Mouse (Mus musculus) embryonic facial prominence, embryonic 11.5 days (tissue): ENCODE data around the gene Serpina16. TPM values are rescaled to one million over a fixed set of nuclear protein-coding genes. Genes with fewer than 3 reads are reported as not detected.
A peak's percentile ranks its signal among the peaks of the same experiment; 100 is the strongest.

Experiments
- ATAC-seq: fragments of 200-750 bp; cut with Nextera tagmentation; replicated peaks from 2 replicates; pipeline ENCODE4 v1.8.0; 2017; ENCODE audit warnings: low read depth; ENCODE audit not compliant: insufficient number of reproducible peaks, low FRiP score, low TSS enrichment
- DNase-seq: peaks from one replicate; pipeline ENCODE4 v3.0.0-alpha.2; 2015; ENCODE audit warnings: low spot score
- H3K27ac ChIP-seq: fragments of 300-500 bp; sonication (generic); replicated peaks from 2 replicates; pipeline ENCODE4 v1.5.1; 2014; ENCODE audit warnings: mild to moderate bottlenecking, low read depth, low read length, control low read depth
- H3K27me3 ChIP-seq: fragments of 300-500 bp; sonication (generic); 2 replicates; pipeline ENCODE4 v1.6.1; 2014; ENCODE audit warnings: mild to moderate bottlenecking, low read length, moderate library complexity, mixed read lengths; ENCODE audit not compliant: control insufficient read depth, insufficient read depth
- H3K36me3 ChIP-seq: fragments of 300-500 bp; sonication (generic); replicated peaks from 2 replicates; pipeline ENCODE4 v1.6.1; 2014; ENCODE audit warnings: low read depth, mild to moderate bottlenecking, low read length, moderate library complexity, mixed read lengths; ENCODE audit not compliant: control insufficient read depth, insufficient read depth
- H3K4me1 ChIP-seq: fragments of 300-500 bp; sonication (generic); 2 replicates; pipeline ENCODE4 v1.6.1; 2014; ENCODE audit warnings: low read length, mixed read lengths; ENCODE audit not compliant: control insufficient read depth, insufficient read depth
- H3K4me2 ChIP-seq: fragments of 300-500 bp; sonication (generic); 2 replicates; pipeline ENCODE4 v1.6.1; 2014; ENCODE audit warnings: low read depth, mild to moderate bottlenecking, control low read depth, low read length, moderate library complexity
- H3K4me3 ChIP-seq: fragments of 300-500 bp; sonication (generic); 2 replicates; pipeline ENCODE4 v1.5.1; 2014; ENCODE audit warnings: low read depth, low read length, control low read depth
- H3K9ac ChIP-seq: fragments of 300-500 bp; sonication (generic); replicated peaks from 2 replicates; pipeline ENCODE4 v1.6.1; 2014; ENCODE audit warnings: mild to moderate bottlenecking, control low read depth, low read length
- H3K9me3 ChIP-seq: fragments of 300-500 bp; sonication (generic); replicated peaks from 2 replicates; pipeline ENCODE4 v1.6.1; 2016; ENCODE audit warnings: mild to moderate bottlenecking, low read length, inconsistent platforms, mixed read lengths; ENCODE audit not compliant: control insufficient read depth
- WGBS: fragments of 180-500 bp; shearing (Covaris S2); extraction: QIAGEN DNeasy Blood & Tissue Kit; methylation state at CpG from one replicate; pipeline ENCODE4 v1.1.7; 2014; 5-methylcytosine and 5-hydroxymethylcytosine counted together
- polyA plus RNA-seq: library from polyadenylated mRNA; unstranded; fragments of >200 nt; fragmentation: Nextera tagmentation; extraction: Ambion mirVana; gene quantifications from 2 replicates; pipeline ENCODE4 v1.2.1, GENCODE M21; 2014

Serpina16 gene
- not detected in 2 replicates for polyA plus RNA-seq

DNA sequence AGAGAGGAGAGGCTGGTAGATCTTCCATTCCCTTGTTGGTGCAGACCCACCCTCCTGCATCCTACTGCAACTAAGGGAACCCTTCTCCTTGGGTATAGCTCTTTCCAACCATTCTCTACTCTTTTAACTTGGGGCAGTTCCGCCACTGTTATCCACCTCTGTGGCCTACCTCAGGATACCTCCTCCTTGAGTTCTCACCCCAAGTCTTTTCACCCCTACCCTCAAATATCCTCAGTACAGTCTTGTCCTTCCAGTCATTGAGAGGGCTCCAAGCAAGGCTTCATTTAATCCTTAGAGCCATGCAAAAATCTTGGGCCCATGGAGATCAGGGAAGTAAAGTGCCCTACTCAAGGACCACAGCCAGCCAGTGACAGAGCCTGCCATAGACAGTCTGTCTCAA, at the start of gene Serpina16:
TSS of gene Serpina16 (minus strand) at position 101 of the 400 bp plus-strand sequence.
- no peak for DNase-seq
- 92% methylated on average over 1 of the region's 1 CpGs for WGBS
- Histone ChIP-seq H3K4me1 (no peaks in the 10 kb centered on the region), H3K4me2 (no peak within 1 kb of the TSS), H3K9me3 (no peaks in the 10 kb centered on the region), H3K27me3 (no peaks in the 10 kb centered on the region), H3K36me3 (no peaks in the 10 kb centered on the region), H3K4me3 (no peak within 1 kb of the TSS), H3K27ac (no peak within 1 kb of the TSS), H3K9ac (no peak within 1 kb of the TSS)
- no peak for ATAC-seq

GRCm38 (mm10) chr12:103711537-103711936, 35.6 kb upstream of the Serpina16 start:
- DNase-seq (no peak), ATAC-seq (no peak)
- Histone ChIP-seq H3K9ac (no peak overlapping the region), H3K36me3 (no peaks in the 10 kb centered on the region), H3K4me1 (no peaks in the 10 kb centered on the region), H3K27ac (no peak overlapping the region), H3K9me3 (no peaks in the 10 kb centered on the region), H3K27me3 (no peaks in the 10 kb centered on the region), H3K4me2 (no peak overlapping the region), H3K4me3 (no peak overlapping the region)
- 78% methylated on average over 3 of the region's 3 CpGs for WGBS

- no peak overlapping the region for H3K4me3 ChIP-seq
- no peaks in the 10 kb centered on the region for H3K9me3 ChIP-seq
- 70% methylated on average over 1 of the region's 1 CpGs for WGBS
- no peak overlapping the region for H3K27ac ChIP-seq
- ATAC-seq (no peak), DNase-seq (no peak)
- H3K4me1 ChIP-seq = no peaks in the 10 kb centered on the region
- H3K4me2 ChIP-seq = no peak overlapping the region
- no peaks in the 10 kb centered on the region for H3K36me3 ChIP-seq
- H3K27me3 ChIP-seq = no peaks in the 10 kb centered on the region
- H3K9ac ChIP-seq = no peak overlapping the region
Measured at GRCm38 (mm10) chr12:103710405-103710804, 34.5 kb upstream of the Serpina16 start.

DNA sequence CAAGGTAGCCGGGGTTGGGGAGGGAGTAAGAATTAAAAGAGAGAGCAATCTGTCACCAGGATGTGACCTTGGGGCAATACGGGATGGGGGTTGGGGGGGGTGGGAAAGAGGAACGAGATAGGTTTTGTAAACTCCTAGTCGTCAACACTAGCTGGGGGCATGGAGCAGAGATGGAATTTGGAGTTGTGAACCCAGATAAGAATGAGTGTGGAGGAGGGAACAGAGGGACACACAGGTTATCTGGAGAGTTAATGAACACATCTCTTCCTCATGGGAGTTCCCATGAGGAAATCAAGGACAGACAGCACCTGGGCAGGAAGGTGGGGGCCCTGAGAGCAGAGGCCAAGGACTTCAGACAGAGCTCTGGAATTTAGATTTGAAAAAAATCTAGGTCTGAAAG, 30.2 kb upstream of the Serpina16 start:
- Histone ChIP-seq H3K9ac (no peak overlapping the region), H3K4me1 (no peaks in the 10 kb centered on the region), H3K9me3 (no peaks in the 10 kb centered on the region), H3K27ac (no peak overlapping the region), H3K4me2 (no peak overlapping the region), H3K4me3 (no peak overlapping the region), H3K36me3 (no peaks in the 10 kb centered on the region), H3K27me3 (no peaks in the 10 kb centered on the region)
- no peak for DNase-seq
- no peak for ATAC-seq
- 73% methylated on average over 4 of the region's 4 CpGs for WGBS

DNA sequence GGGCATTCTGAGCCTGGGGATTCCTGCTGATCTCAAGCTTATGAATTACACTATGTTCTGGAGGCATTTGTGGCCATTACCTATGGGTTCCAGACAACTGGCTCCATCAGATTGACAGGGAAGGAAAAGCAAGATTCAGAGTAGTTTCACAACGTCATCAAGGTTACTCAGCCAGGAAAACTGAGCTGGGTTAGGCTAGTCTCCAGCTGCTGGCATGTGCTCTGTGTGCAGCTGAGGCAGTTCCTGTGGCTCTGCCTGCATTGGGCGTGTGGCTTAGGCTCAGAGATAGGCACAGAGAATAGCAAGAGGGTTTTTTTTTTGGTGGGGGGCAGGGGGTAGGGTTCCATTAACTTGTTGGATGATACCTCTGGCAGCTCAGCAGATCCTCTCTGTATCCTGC, 29.6 kb upstream of the Serpina16 start:
- no peaks in the 10 kb centered on the region for H3K27me3 ChIP-seq
- no peaks in the 10 kb centered on the region for H3K9me3 ChIP-seq
- H3K27ac ChIP-seq = no peak overlapping the region
- 66% methylated on average over 2 of the region's 2 CpGs for WGBS
- H3K4me3 ChIP-seq = no peak overlapping the region
- H3K4me1 ChIP-seq = no peaks in the 10 kb centered on the region
- ATAC-seq (no peak), DNase-seq (no peak)
- H3K9ac ChIP-seq = no peak overlapping the region
- H3K4me2 ChIP-seq = no peak overlapping the region
- no peaks in the 10 kb centered on the region for H3K36me3 ChIP-seq

- Histone ChIP-seq H3K4me1 (no peaks in the 10 kb centered on the region), H3K9ac (no peak overlapping the region), H3K27me3 (no peaks in the 10 kb centered on the region), H3K9me3 (no peaks in the 10 kb centered on the region), H3K36me3 (no peaks in the 10 kb centered on the region), H3K4me3 (no peak overlapping the region), H3K27ac (no peak overlapping the region), H3K4me2 (no peak overlapping the region)
- DNase-seq (no peak), ATAC-seq (no peak)
- 85% methylated on average over 4 of the region's 4 CpGs for WGBS
Measured at GRCm38 (mm10) chr12:103700144-103700750, 24.3 kb upstream of the Serpina16 start.

DNA sequence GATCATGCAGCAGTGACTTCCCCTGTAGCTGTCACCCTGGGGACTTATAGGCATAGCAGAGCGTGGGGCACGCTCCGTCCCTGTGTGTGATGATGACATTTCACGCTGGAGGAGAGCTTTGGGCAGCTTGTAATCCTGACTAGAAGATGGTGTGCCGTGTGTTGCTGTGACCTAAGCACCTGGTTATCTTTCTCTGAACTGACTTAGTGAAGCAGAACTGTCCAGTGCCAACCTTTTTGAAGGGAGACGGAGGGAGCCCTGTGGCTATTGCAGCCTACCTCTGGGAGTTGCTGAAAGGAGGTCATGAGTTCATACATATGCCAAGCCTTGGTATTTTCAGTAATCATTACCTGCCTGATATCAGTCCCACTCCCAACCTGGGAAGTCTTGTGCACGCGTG, 19.5 kb upstream of the Serpina16 start, which contains the start of gene Serpina1f:
TSS of gene Serpina1f (minus strand) at position 101 of the 400 bp plus-strand sequence.
- H3K9ac ChIP-seq = no peak within 1 kb of the TSS
- H3K27ac ChIP-seq = no peak within 1 kb of the TSS
- WGBS = 86% methylated on average over 8 of the region's 8 CpGs
- ATAC-seq (no peak), DNase-seq (no peak)
- no peaks in the 10 kb centered on the region for H3K9me3 ChIP-seq
- H3K36me3 ChIP-seq = no peaks in the 10 kb centered on the region
- H3K27me3 ChIP-seq = no peaks in the 10 kb centered on the region
- H3K4me3 ChIP-seq = no peak within 1 kb of the TSS
- H3K4me2 ChIP-seq = no peak within 1 kb of the TSS
- H3K4me1 ChIP-seq = no peaks in the 10 kb centered on the region

DNA sequence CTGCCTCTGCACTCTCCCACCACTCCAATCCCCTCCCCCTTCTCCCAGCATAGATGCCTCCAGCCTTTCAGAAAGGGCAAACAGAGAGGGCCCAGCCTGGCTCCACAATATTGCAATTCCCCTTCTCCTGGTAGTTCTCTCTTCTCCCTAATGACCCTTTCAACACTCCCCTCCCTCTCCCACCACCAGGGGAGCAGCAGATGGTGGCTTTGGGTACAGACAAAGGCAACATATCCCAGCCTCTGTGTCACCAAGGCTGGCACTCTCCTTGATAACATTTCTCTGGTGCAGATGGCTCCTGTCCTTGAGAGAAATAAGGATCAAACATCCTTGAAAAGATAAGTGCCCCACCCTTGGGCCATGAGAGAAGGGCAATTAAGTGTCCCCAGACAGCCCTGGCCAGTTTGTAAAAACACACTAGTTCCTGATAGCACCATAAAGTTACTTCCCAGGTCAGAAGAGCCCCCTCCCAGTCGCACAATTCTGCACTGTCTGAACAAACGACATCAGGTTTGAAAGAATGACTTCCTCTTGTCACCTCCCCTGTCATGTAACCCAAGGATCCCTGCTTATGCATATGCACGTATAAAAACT, 12.4 kb upstream of the Serpina16 start:
- DNase-seq (no peak), ATAC-seq (0 out of 2 replicates have a peak, but pooled peaks have one; percentile 34)
- Histone ChIP-seq H3K27me3 (no peaks in the 10 kb centered on the region), H3K4me1 (no peaks in the 10 kb centered on the region), H3K36me3 (no peaks in the 10 kb centered on the region), H3K9me3 (no peaks in the 10 kb centered on the region), H3K4me3 (no peak overlapping the region), H3K27ac (no peak overlapping the region), H3K4me2 (no peak overlapping the region), H3K9ac (no peak overlapping the region)
- WGBS = 57% methylated on average over 3 of the region's 3 CpGs
